Mouse (Mus musculus) kidney, embryonic 16.5 days (tissue): Measurements from ENCODE around the gene Cited2. TPM values are rescaled to one million over a fixed set of nuclear protein-coding genes. Genes with fewer than 3 reads are reported as not detected.

ENCODE experiments used
- ATAC-seq: fragments of 200-750 bp; cut with Nextera tagmentation; 2 replicates; pipeline ENCODE4 v1.8.0; 2017; ENCODE audit warnings: moderate TSS enrichment; ENCODE audit not compliant: low FRiP score, low TSS enrichment
- H3K27ac ChIP-seq: fragments of 300-500 bp; sonication (generic); 2 replicates; pipeline ENCODE4 v1.5.1; 2014; ENCODE audit warnings: low read length
- H3K27me3 ChIP-seq: fragments of 300-500 bp; sonication (generic); 2 replicates; pipeline ENCODE4 v1.6.1; 2014; ENCODE audit warnings: low read length, control low read depth, mixed read lengths; ENCODE audit not compliant: insufficient read depth
- H3K36me3 ChIP-seq: fragments of 300-500 bp; sonication (generic); 2 replicates; pipeline ENCODE4 v1.6.1; 2014; ENCODE audit warnings: low read length, control low read depth, mixed read lengths; ENCODE audit not compliant: insufficient read depth
- H3K4me1 ChIP-seq: fragments of 300-500 bp; sonication (generic); 2 replicates; pipeline ENCODE4 v1.6.1; 2014; ENCODE audit warnings: low read length, control low read depth, mixed read lengths; ENCODE audit not compliant: insufficient read depth
- H3K4me2 ChIP-seq: fragments of 300-500 bp; sonication (generic); replicated peaks from 2 replicates; pipeline ENCODE4 v1.6.1; 2014; ENCODE audit warnings: low read depth, low read length
- H3K4me3 ChIP-seq: fragments of 300-500 bp; sonication (generic); 2 replicates; pipeline ENCODE4 v1.5.1; 2014; ENCODE audit warnings: mild to moderate bottlenecking, low read length
- H3K9ac ChIP-seq: fragments of 300-500 bp; sonication (generic); replicated peaks from 2 replicates; pipeline ENCODE4 v1.6.1; 2014; ENCODE audit warnings: low read length
- H3K9me3 ChIP-seq: fragments of 300-500 bp; sonication (generic); 2 replicates; pipeline ENCODE4 v1.6.1; 2016; ENCODE audit warnings: low read length, control low read depth
- WGBS: fragments of 180-500 bp; shearing (Covaris S2); extraction: QIAGEN DNeasy Blood & Tissue Kit; methylation state at CpG from one replicate; pipeline ENCODE4 v1.1.7; 2014; 5-methylcytosine and 5-hydroxymethylcytosine counted together
- polyA plus RNA-seq: library from polyadenylated mRNA; unstranded; fragments of >200 nt; fragmentation: Nextera tagmentation; extraction: Ambion mirVana; gene quantifications from 2 replicates; pipeline ENCODE4 v1.2.1, GENCODE M21; 2015

Gene Cited2
- 62.0 and 67.8 TPM in 2 replicates for polyA plus RNA-seq

- Histone ChIP-seq H3K9me3 (no peaks in the 10 kb centered on the region), H3K4me2 (peak within 1 kb of the TSS; percentile 69), H3K9ac (peak within 1 kb of the TSS; percentile 99), H3K27me3 (no peaks in the 10 kb centered on the region), H3K4me3 (peak within 1 kb of the TSS; percentile 97), H3K4me1 (peaks cover 31% of the 10 kb centered on the region), H3K27ac (peak within 1 kb of the TSS; percentile 100), H3K36me3 (0 out of 2 replicates have a peak, but pooled peaks cover 3% of the 10 kb centered on the region)
- peak; percentile 85 for ATAC-seq
- under 1% methylated on average over 55 of the region's 55 CpGs for WGBS
These were observed at the start of gene Cited2 for GRCm38 (mm10) chr10:17722653-17723410. Gene Cited2 (plus strand): TSS chr10:17723218.

DNA sequence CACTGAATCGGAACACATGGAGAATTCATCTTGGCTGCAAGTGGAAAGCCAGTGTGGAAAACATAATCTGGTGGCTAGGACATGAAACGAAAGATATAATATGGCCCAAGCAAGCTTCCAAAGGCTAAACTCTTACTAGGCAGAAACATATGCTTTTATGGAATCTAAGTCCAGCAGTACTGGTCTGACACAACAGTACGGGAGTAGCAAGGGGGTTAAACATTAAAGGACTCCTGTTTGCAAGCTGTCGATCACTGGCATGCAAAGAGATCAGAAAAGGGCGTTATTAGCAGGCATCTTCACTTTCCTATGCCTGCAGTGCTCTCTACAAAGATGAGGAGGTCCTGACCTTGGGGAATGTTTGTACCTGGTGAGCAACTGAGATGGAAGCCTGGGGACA lies 48.6 kb upstream of the Cited2 start:
- ATAC-seq, result no peak
- no peaks in the 10 kb centered on the region for H3K9me3 ChIP-seq
- no peak overlapping the region for H3K4me3 ChIP-seq
- no peaks in the 10 kb centered on the region for H3K36me3 ChIP-seq
- no peak overlapping the region for H3K27ac ChIP-seq
- no peaks in the 10 kb centered on the region for H3K4me1 ChIP-seq
- 80% methylated on average over 5 of the region's 5 CpGs for WGBS
- H3K9ac ChIP-seq, result no peak overlapping the region
- no peak overlapping the region for H3K4me2 ChIP-seq
- no peaks in the 10 kb centered on the region for H3K27me3 ChIP-seq

DNA sequence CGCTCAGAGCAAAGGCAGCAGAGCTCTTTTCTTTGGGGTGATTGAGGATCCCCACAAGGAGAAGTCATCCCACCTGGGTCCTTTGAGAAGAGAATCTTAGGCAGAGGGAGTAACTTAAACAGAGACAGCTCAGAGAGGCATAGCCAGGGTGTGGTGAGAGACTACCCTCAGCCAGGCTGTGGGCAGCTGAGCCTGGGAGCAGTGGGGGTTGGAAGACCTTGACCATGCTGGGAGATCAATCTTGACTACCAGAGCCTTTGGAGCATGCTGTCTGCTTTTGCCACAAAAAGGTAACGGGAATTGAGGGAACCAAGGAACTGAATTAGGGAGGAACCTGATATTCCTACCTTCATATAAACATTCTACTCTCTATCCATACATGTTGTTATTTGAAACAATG lies 48.1 kb upstream of the Cited2 start:
- no peak overlapping the region for H3K4me3 ChIP-seq
- H3K27ac ChIP-seq, result no peak overlapping the region
- H3K36me3 ChIP-seq, result no peaks in the 10 kb centered on the region
- ATAC-seq, result no peak
- H3K4me1 ChIP-seq, result no peaks in the 10 kb centered on the region
- H3K9ac ChIP-seq, result no peak overlapping the region
- 84% methylated on average over 2 of the region's 2 CpGs for WGBS
- H3K4me2 ChIP-seq, result no peak overlapping the region
- H3K27me3 ChIP-seq, result no peaks in the 10 kb centered on the region
- H3K9me3 ChIP-seq, result no peaks in the 10 kb centered on the region

GRCm38 (mm10) chr10:17676464-17676863 lies 46.6 kb upstream of the Cited2 start:
- ATAC-seq, result no peak
- no peak overlapping the region for H3K9ac ChIP-seq
- 92% methylated on average over 3 of the region's 3 CpGs for WGBS
- no peaks in the 10 kb centered on the region for H3K9me3 ChIP-seq
- H3K27ac ChIP-seq, result no peak overlapping the region
- no peaks in the 10 kb centered on the region for H3K36me3 ChIP-seq
- H3K4me3 ChIP-seq, result no peak overlapping the region
- H3K27me3 ChIP-seq, result no peaks in the 10 kb centered on the region
- H3K4me2 ChIP-seq, result no peak overlapping the region
- no peaks in the 10 kb centered on the region for H3K4me1 ChIP-seq

DNA sequence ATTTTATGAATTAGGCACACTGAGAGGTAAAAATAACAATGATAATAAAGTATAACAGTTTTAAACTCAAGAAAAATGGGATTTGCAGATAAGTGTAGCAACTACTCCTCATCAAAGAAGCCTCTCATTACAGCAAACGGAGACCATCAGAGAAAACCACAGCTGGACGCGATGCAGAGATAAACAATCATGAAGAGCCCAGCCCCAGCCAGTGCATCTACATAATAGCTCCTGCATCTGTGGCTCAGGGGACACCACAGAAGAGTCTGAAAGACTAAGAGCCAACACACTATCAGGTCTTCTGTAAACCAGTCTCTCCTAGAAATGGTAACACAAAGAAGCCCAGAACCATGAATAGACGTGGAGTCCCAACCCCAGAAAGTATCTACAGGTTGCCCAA lies 45.7 kb upstream of the Cited2 start:
- Histone ChIP-seq H3K36me3 (no peaks in the 10 kb centered on the region), H3K9me3 (no peaks in the 10 kb centered on the region), H3K27me3 (no peaks in the 10 kb centered on the region), H3K4me3 (no peak overlapping the region), H3K4me1 (no peaks in the 10 kb centered on the region), H3K9ac (no peak overlapping the region), H3K4me2 (no peak overlapping the region), H3K27ac (no peak overlapping the region)
- 83% methylated on average over 4 of the region's 4 CpGs for WGBS
- no peak for ATAC-seq

DNA sequence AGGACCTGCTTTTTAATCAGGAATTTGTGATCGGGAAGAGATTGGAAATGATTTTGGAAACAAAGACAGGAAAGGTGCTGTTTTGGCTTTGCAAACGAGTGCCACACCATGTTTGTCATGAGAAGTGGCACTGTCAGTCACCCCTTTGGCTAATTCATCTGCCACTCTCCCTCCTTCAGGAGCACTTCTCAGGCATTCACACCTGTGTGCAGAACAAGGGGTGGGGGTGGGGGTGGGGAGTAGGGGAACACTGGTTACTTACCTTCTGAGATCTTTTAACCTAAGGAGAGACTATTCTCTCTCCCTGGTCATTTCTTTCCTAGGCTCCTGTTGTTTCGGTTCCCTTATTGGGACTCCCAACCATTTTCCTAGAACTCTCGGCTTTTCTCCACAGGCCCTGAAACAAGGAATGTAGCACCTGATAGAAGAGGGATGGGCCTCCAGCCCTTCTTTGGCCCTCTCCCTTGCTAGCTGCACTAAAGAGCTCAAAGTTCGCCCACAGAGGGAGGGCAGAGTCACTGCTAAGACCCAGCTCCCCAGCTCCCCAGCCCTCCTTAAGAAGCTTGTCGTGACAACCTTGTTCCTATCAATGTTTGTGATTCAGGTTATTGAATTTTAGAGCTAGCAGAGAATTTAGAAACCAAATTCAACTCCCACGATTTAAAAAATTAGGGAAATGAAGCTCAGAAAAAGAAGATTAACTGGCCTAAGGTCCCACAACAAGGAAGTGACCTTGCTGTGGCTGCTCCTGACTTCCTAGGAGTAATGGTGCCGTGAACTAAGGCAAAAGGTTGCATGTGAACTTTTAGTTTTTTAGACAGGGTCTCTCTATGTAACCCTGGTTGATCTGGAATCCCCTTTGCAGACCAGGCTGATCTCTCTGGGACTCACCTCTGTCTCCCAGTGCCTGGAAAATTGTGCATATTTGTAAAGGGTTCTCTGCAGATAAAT lies 42.3 kb upstream of the Cited2 start:
- no peaks in the 10 kb centered on the region for H3K4me1 ChIP-seq
- no peak overlapping the region for H3K27ac ChIP-seq
- no peak overlapping the region for H3K4me3 ChIP-seq
- H3K4me2 ChIP-seq, result no peak overlapping the region
- no peaks in the 10 kb centered on the region for H3K27me3 ChIP-seq
- 68% methylated on average over 8 of the region's 8 CpGs for WGBS
- H3K9ac ChIP-seq, result no peak overlapping the region
- no peaks in the 10 kb centered on the region for H3K9me3 ChIP-seq
- H3K36me3 ChIP-seq, result no peaks in the 10 kb centered on the region
- no peak; the same call in 1 of the 2 replicates for ATAC-seq

- no peak for ATAC-seq
- WGBS, result 81% methylated on average over 2 of the region's 2 CpGs
- no peaks in the 10 kb centered on the region for H3K4me1 ChIP-seq
These were observed 41.6 kb upstream of the Cited2 start for GRCm38 (mm10) chr10:17681386-17681785.

DNA sequence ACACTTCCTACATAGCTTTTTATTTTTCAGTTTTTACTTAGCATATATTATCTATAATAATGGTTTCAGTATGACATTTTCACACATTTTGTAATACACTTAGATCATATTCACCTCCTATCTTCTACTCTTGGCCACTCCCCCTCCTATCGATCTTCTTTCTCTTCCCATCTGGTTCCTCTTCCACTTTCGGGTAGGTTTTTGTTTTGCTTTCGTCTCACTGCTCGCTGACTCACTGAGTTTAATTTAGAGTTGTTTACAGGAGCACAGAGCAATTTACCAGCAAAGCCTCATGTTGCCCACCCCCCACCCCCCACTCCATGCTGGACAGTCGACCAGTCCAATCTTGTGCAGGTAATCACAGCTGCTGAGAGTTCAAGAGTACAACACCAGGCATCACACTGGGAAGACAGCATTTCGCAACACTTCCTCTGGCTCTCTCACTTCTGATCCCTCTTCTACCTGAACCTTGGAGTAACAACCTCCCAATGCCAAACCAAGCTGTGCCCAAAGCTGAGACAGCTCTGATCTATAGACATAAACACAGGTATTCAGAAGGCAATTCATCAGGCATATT lies 39.1 kb upstream of the Cited2 start:
- H3K27me3 ChIP-seq, result no peaks in the 10 kb centered on the region
- no peak overlapping the region for H3K9ac ChIP-seq
- ATAC-seq, result no peak
- no peak overlapping the region for H3K27ac ChIP-seq
- no peaks in the 10 kb centered on the region for H3K4me1 ChIP-seq
- WGBS, result 51% methylated on average over 6 of the region's 6 CpGs
- H3K9me3 ChIP-seq, result no peaks in the 10 kb centered on the region
- H3K4me3 ChIP-seq, result no peak overlapping the region
- H3K4me2 ChIP-seq, result no peak overlapping the region
- no peaks in the 10 kb centered on the region for H3K36me3 ChIP-seq

More at GRCm38 (mm10) chr10:17681386-17681785, 41.6 kb upstream of the Cited2 start:
- H3K27me3 ChIP-seq, result no peaks in the 10 kb centered on the region
- H3K36me3 ChIP-seq, result no peaks in the 10 kb centered on the region
- H3K27ac ChIP-seq, result no peak overlapping the region
- H3K9ac ChIP-seq, result no peak overlapping the region
- H3K4me3 ChIP-seq, result no peak overlapping the region
- no peaks in the 10 kb centered on the region for H3K9me3 ChIP-seq
- no peak overlapping the region for H3K4me2 ChIP-seq

GRCm38 (mm10) chr10:17689806-17690205 lies 33.2 kb upstream of the Cited2 start:
- 23% methylated on average over 4 of the region's 4 CpGs for WGBS

More at GRCm38 (mm10) chr10:17689806-17690205, 33.2 kb upstream of the Cited2 start:
- Histone ChIP-seq H3K27ac (no peak overlapping the region), H3K4me3 (no peak overlapping the region), H3K27me3 (no peaks in the 10 kb centered on the region), H3K4me2 (no peak overlapping the region), H3K9ac (no peak overlapping the region), H3K4me1 (no peaks in the 10 kb centered on the region), H3K9me3 (no peaks in the 10 kb centered on the region), H3K36me3 (no peaks in the 10 kb centered on the region)
- no peak for ATAC-seq
